8 mouse cellular contexts compared by ENCODE assay signal in genomic region chr4:130552312-130553120, GRCm38 (mm10). TPM values are rescaled to one million over a fixed set of nuclear protein-coding genes. Genes with fewer than 3 reads are reported as not detected.
A peak's percentile ranks its signal among the peaks of the same experiment; 100 is the strongest.
DNase-seq lines count a peak whose midpoint lies in the region; ATAC-seq and TF ChIP-seq lines count a peak whose summit lies in the region.

No protein-coding gene starts in this region.

- no peak for TF ChIP-seq CTCF in stomach, postnatal 0 days (IDR thresholded peaks at IDR 0.05; ENCODE audit: low read depth)

- peak; percentile 84 for DNase-seq in heart, embryonic 10.5 days (ENCODE audit: low spot score)
- no peak for DNase-seq in heart, postnatal 14 days
- DNase-seq in stomach, postnatal 0 days (ENCODE audit: low spot score), result no peak
- DNase-seq in liver, embryonic 11.5 days (ENCODE audit: low spot score), result no peak
- DNase-seq in yolk sac, embryonic 10.5 days (ENCODE audit: low spot score), result no peak
- DNase-seq in layer of hippocampus, adult 11-12 months (ENCODE audit: low spot score), result no peak
- DNase-seq in retina, postnatal 1 day, result no peak

- peaks cover 11% of the 10 kb centered on the region for H3K27me3 ChIP-seq in heart, embryonic 10.5 days (ENCODE audit: insufficient read depth, poor library complexity, severe bottlenecking)
- no peaks in the 10 kb centered on the region for H3K27me3 ChIP-seq in stomach, embryonic 14.5 days (ENCODE audit: control insufficient read depth, insufficient read depth, low read length)
- H3K27me3 ChIP-seq in stomach, postnatal 0 days (ENCODE audit: control insufficient read depth, insufficient read depth, low read length), result no peaks in the 10 kb centered on the region
- no peaks in the 10 kb centered on the region for H3K27me3 ChIP-seq in liver, embryonic 11.5 days (replicated peaks; ENCODE audit: control insufficient read depth, insufficient read depth, low read length)

- 0 out of 2 replicates have a peak, but pooled peaks cover 2% of the 10 kb centered on the region for H3K36me3 ChIP-seq in heart, embryonic 10.5 days
- no peaks in the 10 kb centered on the region for H3K36me3 ChIP-seq in stomach, embryonic 14.5 days (ENCODE audit: control insufficient read depth, insufficient read depth, low read length)
- H3K36me3 ChIP-seq in stomach, postnatal 0 days (ENCODE audit: control insufficient read depth, insufficient read depth, low read length), result no peaks in the 10 kb centered on the region
- H3K36me3 ChIP-seq in liver, embryonic 11.5 days (ENCODE audit: control insufficient read depth, insufficient read depth, low read length), result no peaks in the 10 kb centered on the region

- no peak overlapping the region for H3K9ac ChIP-seq in stomach, embryonic 14.5 days (replicated peaks; ENCODE audit: low read depth, low read length)
- no peak overlapping the region for H3K9ac ChIP-seq in stomach, postnatal 0 days (ENCODE audit: low read length)
- no peak overlapping the region for H3K9ac ChIP-seq in liver, embryonic 11.5 days (ENCODE audit: low read depth, low read length)

- H3K9me3 ChIP-seq in heart, embryonic 10.5 days, result no peaks in the 10 kb centered on the region
- no peaks in the 10 kb centered on the region for H3K9me3 ChIP-seq in stomach, embryonic 14.5 days (ENCODE audit: control insufficient read depth, low read depth, low read length)
- no peaks in the 10 kb centered on the region for H3K9me3 ChIP-seq in stomach, postnatal 0 days (ENCODE audit: control insufficient read depth, low read length)
- H3K9me3 ChIP-seq in liver, embryonic 11.5 days (ENCODE audit: control insufficient read depth, low read length), result no peaks in the 10 kb centered on the region

- peak overlapping the region; percentile 36; the same call in 1 of the 2 replicates for H3K27ac ChIP-seq in heart, embryonic 10.5 days
- no peak overlapping the region for H3K27ac ChIP-seq in stomach, embryonic 14.5 days (ENCODE audit: low read length)
- H3K27ac ChIP-seq in stomach, postnatal 0 days (replicated peaks), result no peak overlapping the region
- H3K27ac ChIP-seq in liver, embryonic 11.5 days (ENCODE audit: low read depth, low read length), result no peak overlapping the region

- no peak for TF ChIP-seq EP300 in stomach, postnatal 0 days (optimal IDR thresholded peaks at IDR 0.05)

- peaks cover 34% of the 10 kb centered on the region for H3K4me1 ChIP-seq in heart, embryonic 10.5 days
- H3K4me1 ChIP-seq in stomach, embryonic 14.5 days (ENCODE audit: control insufficient read depth, insufficient read depth, low read length), result peaks cover 7% of the 10 kb centered on the region; the same call in 1 of the 2 replicates
- no peaks in the 10 kb centered on the region for H3K4me1 ChIP-seq in stomach, postnatal 0 days (replicated peaks; ENCODE audit: control insufficient read depth, insufficient read depth)
- peaks cover 8% of the 10 kb centered on the region for H3K4me1 ChIP-seq in liver, embryonic 11.5 days (replicated peaks; ENCODE audit: control insufficient read depth, insufficient read depth, low read length)

- intact Hi-C loops in heart, postnatal 14 days (cut with DNase I), result no loop called here

- no peak overlapping the region for H3K4me3 ChIP-seq in heart, embryonic 10.5 days
- no peak overlapping the region for H3K4me3 ChIP-seq in stomach, embryonic 14.5 days (ENCODE audit: low read depth, low read length)
- no peak overlapping the region for H3K4me3 ChIP-seq in stomach, postnatal 0 days (ENCODE audit: low read depth, low read length)
- H3K4me3 ChIP-seq in liver, embryonic 11.5 days (ENCODE audit: low read depth, low read length), result no peak overlapping the region

- 0 out of 2 replicates have a peak, but pooled peaks have one; percentile 16 for ATAC-seq in stomach, embryonic 14.5 days (ENCODE audit: insufficient number of reproducible peaks, insufficient read depth, low FRiP score, low read depth)
- ATAC-seq in stomach, postnatal 0 days (ENCODE audit: low FRiP score, low TSS enrichment), result no peak; the same call in 1 of the 2 replicates
- ATAC-seq in liver, embryonic 11.5 days (replicated peaks; ENCODE audit: low FRiP score), result peak; percentile 23; the same call in 1 of the 2 replicates

- no peak overlapping the region for H3K4me2 ChIP-seq in stomach, embryonic 14.5 days (replicated peaks; ENCODE audit: low read depth, low read length)
- H3K4me2 ChIP-seq in stomach, postnatal 0 days (replicated peaks; ENCODE audit: low read depth), result no peak overlapping the region
- no peak overlapping the region for H3K4me2 ChIP-seq in liver, embryonic 11.5 days

- 27% methylated on average over 8 of the region's 8 CpGs for WGBS in heart, embryonic 10.5 days
- WGBS in stomach, embryonic 14.5 days, result 20% methylated on average over 8 of the region's 8 CpGs
- WGBS in stomach, postnatal 0 days, result 32% methylated on average over 8 of the region's 8 CpGs
- 38% methylated on average over 8 of the region's 8 CpGs for WGBS in liver, embryonic 11.5 days

RNA-seq across cellular contexts. Expression of gene Nkain1, which starts 21.5 kb away (rescaled TPM):
- 1.0 and 2.7 TPM in 2 replicates for polyA plus RNA-seq in heart, embryonic 10.5 days (2016; fragmentation: Nextera tagmentation; extraction: Ambion mirVana)
- 1 to 10 TPM; 3.7 to 5.8 TPM for total RNA-seq in heart, postnatal 14 days (2021)
- 1.8 and 2.6 TPM in 2 replicates for polyA plus RNA-seq in stomach, embryonic 14.5 days (2014; fragmentation: Nextera tagmentation; extraction: Ambion mirVana)
- 0.18 and 0.24 TPM in 2 replicates for polyA plus RNA-seq in stomach, postnatal 0 days (2015; fragmentation: Nextera tagmentation; extraction: Ambion mirVana)
- polyA plus RNA-seq in liver, embryonic 11.5 days (2014; fragmentation: Nextera tagmentation; extraction: Ambion mirVana), result 1.3 and 1.8 TPM in 2 replicates
